Mouse (Mus musculus) 416B (cell line): ENCODE results near the gene Map2k6.
A peak's percentile ranks its signal among the peaks of the same experiment; 100 is the strongest.

Experiments
- DNase-seq: peaks from one replicate; pipeline ENCODE4 v3.0.0; 2011; ENCODE audit warnings: low read depth

Map2k6 gene

GRCm38 (mm10) chr11:110487796-110488195 is 88.9 kb downstream of the Map2k6 start:
- DNase-seq = no peak

- DNase-seq = no peak
Measured at GRCm38 (mm10) chr11:110488301-110488700, 89.4 kb downstream of the Map2k6 start.

GRCm38 (mm10) chr11:110495323-110496060 is 96.6 kb downstream of the Map2k6 start:
- DNase-seq = no peak

GRCm38 (mm10) chr11:110496061-110496446 is 97.1 kb downstream of the Map2k6 start:
- DNase-seq = peak; percentile 69

- no peak for DNase-seq
Measured at GRCm38 (mm10) chr11:110497743-110498142, 98.8 kb downstream of the Map2k6 start.

GRCm38 (mm10) chr11:110498651-110499213 is 99.8 kb downstream of the Map2k6 start:
- DNase-seq = peak; percentile 60

- DNase-seq = no peak
Measured at GRCm38 (mm10) chr11:110502937-110503670, 104.2 kb downstream of the Map2k6 start.

- DNase-seq = peak; percentile 56
Measured at GRCm38 (mm10) chr11:110511466-110511865, 112.5 kb downstream of the Map2k6 start.

GRCm38 (mm10) chr11:110518648-110519047 is 119.7 kb downstream of the Map2k6 start:
- no peak for DNase-seq

GRCm38 (mm10) chr11:110522906-110523305 is 124.0 kb downstream of the Map2k6 start:
- no peak for DNase-seq

- DNase-seq = no peak
Measured at GRCm38 (mm10) chr11:110526156-110526555, 127.2 kb downstream of the Map2k6 start.

- no peak for DNase-seq
Measured at GRCm38 (mm10) chr11:110531087-110531486, 132.2 kb downstream of the Map2k6 start.

- DNase-seq = no peak
Measured at GRCm38 (mm10) chr11:110534856-110535255, 135.9 kb downstream of the Map2k6 start.

GRCm38 (mm10) chr11:110536533-110536932 is 137.6 kb downstream of the Map2k6 start:
- DNase-seq = peak; percentile 3

GRCm38 (mm10) chr11:110537602-110538001 is 138.7 kb downstream of the Map2k6 start:
- peak; percentile 77 for DNase-seq

GRCm38 (mm10) chr11:110538206-110538605 is 139.3 kb downstream of the Map2k6 start:
- peak; percentile 63 for DNase-seq

- DNase-seq = no peak
Measured at GRCm38 (mm10) chr11:110541933-110542332, 143.0 kb downstream of the Map2k6 start.

GRCm38 (mm10) chr11:110544419-110545210 is 145.7 kb downstream of the Map2k6 start:
- no peak for DNase-seq

- DNase-seq = no peak
Measured at GRCm38 (mm10) chr11:110545416-110545815, 146.5 kb downstream of the Map2k6 start.

GRCm38 (mm10) chr11:110551471-110551967 is 152.6 kb downstream of the Map2k6 start:
- no peak for DNase-seq

GRCm38 (mm10) chr11:110562320-110563081 is 163.6 kb downstream of the Map2k6 start:
- no peak for DNase-seq
